Mouse (Mus musculus) liver, adult (tissue): ENCODE measurements around the gene Ltn1.

ENCODE experiments used
- GATA4 ChIP-seq: IDR thresholded peaks from 2 replicates; pipeline ENCODE4 v1.6.1; 2014; ENCODE audit warnings: mild to moderate bottlenecking, low read length; ENCODE audit not compliant: insufficient replicate concordance

Ltn1 gene

DNA sequence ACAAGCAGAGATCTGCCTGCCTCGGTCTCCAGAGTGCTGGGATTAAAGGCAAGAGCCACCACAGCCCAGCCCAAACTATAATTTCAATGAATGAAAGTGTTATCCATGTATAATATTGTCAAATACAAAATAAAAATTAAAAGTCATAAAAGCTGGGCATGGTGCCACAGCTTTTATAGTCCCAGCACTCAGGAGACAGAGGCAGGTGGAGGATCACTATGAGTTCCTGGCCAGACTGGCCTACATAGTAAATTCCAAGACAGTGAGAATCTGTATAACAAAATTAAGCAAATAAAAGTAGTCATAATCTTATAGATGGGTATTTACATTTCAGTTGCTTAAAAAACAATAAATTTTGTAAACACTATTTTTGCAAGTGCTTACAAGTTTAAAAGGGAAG, 78.8 kb downstream of the Ltn1 start:
- no peak for TF ChIP-seq GATA4

- no peak for TF ChIP-seq GATA4
Measured at GRCm38 (mm10) chr16:87351386-87352105, 80.9 kb downstream of the Ltn1 start.

DNA sequence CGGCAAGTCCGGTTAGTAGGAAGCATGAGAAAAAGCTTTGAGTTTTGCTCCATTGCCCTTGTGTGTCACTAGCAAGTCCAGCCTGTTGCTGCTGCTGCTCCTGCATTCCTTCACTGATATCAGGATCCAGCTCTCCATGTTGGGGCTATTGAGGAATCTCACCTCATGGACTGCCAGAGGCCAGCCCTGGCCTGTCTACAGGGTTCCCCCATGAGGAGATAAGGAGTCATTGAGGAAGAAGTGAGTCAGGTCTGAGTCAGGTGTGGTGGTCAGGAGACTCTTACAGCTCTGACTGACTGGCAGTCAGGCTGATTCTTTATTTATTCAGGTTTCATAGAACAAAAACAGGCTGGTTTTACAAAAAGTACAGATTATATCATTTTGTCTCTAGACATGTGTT, 84.3 kb downstream of the Ltn1 start:
- no peak for TF ChIP-seq GATA4

DNA sequence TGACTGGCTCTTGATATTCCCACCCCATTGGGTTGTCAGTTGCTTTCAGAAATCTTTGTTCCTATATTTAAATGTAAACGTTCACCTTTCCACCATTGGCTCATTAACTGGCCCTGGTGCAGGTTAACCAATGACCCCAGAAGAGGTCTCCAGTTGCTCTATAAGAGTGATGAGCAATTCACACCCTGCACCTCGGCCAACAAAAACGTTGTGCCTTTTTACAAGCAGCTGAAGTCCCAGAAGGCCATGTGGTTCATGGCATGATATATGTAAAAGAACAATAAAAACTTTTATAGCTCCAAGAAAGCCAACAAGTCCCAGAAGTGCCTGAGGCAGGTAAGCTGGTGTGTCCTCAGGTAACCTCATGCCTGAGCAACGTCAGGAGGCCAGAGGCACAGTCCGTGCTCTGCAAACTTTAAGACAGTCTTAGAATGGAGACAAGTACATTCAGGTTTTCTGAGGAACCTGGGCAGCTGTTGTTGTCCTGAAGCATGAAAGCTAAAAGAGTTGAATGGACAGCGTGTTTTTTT, 91.3 kb downstream of the Ltn1 start:
- no peak for TF ChIP-seq GATA4

- no peak for TF ChIP-seq GATA4
Measured at GRCm38 (mm10) chr16:87334756-87335155, 97.7 kb downstream of the Ltn1 start.

DNA sequence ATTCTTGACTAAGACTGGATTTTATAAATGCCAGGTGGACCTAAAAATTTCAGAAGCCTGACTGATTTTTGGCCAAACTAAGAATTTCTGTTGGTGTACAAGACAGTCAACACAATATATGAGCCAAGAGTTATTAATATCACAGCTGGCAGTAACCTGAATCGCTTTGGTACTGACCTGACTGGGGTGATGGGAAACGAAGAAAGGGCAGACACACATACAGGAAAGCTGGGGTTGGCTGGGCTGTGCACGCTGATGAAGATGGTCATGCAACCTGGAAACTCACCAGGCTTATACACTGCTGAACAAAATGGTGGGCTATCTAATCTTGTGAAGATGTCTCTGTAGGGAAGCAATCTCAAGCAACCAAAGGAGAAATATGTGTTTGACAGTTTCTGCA, 102.4 kb downstream of the Ltn1 start:
- TF ChIP-seq GATA4: no peak
